Mouse (Mus musculus) liver, adult 2 months (tissue): Measurements from ENCODE around the gene Ambra1.

Experiments used
- CTCF ChIP-seq: fragments of 200-500 bp; IDR thresholded peaks from 2 replicates; pipeline ENCODE4 v1.5.1; 2011; ENCODE audit warnings: low read depth, low read length, control low read depth
- POLR2A ChIP-seq: fragments of 200-500 bp; IDR thresholded peaks from 2 replicates; pipeline ENCODE4 v1.6.1; 2011; ENCODE audit warnings: low read length, control low read depth; ENCODE audit not compliant: insufficient read depth; ENCODE audit errors: extremely low read depth

GRCm38 (mm10) chr2:91897968-91898367 is 168.0 kb downstream of the Ambra1 start:
- no peak for TF ChIP-seq CTCF
- TF ChIP-seq POLR2A, result no peak
